Mouse (Mus musculus) macrophage (primary cell): Measurements from ENCODE around the gene Gm17657. TPM values are rescaled to one million over a fixed set of nuclear protein-coding genes. Genes with fewer than 3 reads are reported as not detected.
A peak's percentile ranks its signal among the peaks of the same experiment; 100 is the strongest.

ENCODE experiments used
- H3K27ac ChIP-seq: fragments of 350-480 bp; formaldehyde crosslinking; 2 replicates; pipeline ENCODE4 v1.9.0; 2021
- H3K36me3 ChIP-seq: fragments of 350-480 bp; formaldehyde crosslinking; 2 replicates; pipeline ENCODE4 v1.9.0; 2021; ENCODE audit errors: inconsistent target
- H3K4me3 ChIP-seq: fragments of 350-480 bp; formaldehyde crosslinking; 2 replicates; pipeline ENCODE4 v1.9.0; 2021; ENCODE audit errors: inconsistent target
- H3K79me2 ChIP-seq: fragments of 350-480 bp; formaldehyde crosslinking; 2 replicates; pipeline ENCODE4 v1.9.0; 2021; ENCODE audit errors: inconsistent target
- WGBS: methylation state at CpG from one replicate; pipeline ENCODE4 v1.1.7; 2026; ENCODE audit warnings: inconsistent platforms; ENCODE audit not compliant: missing documents; 5-methylcytosine and 5-hydroxymethylcytosine counted together
- polyA plus RNA-seq: library from polyadenylated mRNA; stranded (reverse); fragments of 250-400 nt; gene quantifications from 3 replicates; pipeline ENCODE4 v1.2.4, GENCODE M21; 2018; ENCODE audit warnings: inconsistent platforms

Gm17657 gene
- polyA plus RNA-seq, 1 experiment from 2014 or later, result not detected

DNA sequence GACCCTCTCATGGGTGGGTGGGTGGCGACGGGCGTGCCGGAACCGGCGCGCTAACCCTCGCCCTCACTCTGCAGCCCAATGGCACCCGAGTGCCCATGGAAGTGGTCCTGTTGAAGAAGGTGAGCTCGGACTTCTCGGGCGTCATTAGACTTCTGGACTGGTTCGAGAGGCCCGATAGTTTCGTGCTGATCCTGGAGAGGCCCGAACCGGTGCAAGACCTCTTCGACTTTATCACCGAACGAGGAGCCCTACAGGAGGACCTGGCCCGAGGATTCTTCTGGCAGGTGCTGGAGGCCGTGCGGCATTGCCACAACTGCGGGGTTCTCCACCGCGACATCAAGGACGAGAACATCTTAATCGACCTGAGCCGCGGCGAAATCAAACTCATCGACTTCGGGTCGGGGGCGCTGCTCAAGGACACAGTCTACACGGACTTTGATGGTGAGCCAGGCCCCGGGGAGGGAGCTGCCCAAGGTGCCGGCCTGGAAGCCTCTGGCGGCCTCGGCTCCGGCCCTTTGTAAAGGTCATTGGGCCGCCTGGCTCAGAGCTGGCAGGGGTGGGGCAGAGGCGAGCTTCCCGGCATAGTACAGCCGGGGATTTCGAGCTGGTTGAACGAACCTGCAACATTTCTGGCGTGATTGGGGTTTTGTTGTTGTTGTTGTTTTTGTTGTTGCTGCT is 57.7 kb downstream of the Gm17657 start:
- peak overlapping the region; percentile 78 for H3K4me3 ChIP-seq
- H3K79me2 ChIP-seq, result peaks cover 46% of the 10 kb centered on the region
- peak overlapping the region; percentile 86 for H3K27ac ChIP-seq
- H3K36me3 ChIP-seq, result peaks cover 13% of the 10 kb centered on the region; the same call in 1 of the 2 replicates
- 1% methylated on average over 48 of the region's 48 CpGs for WGBS

DNA sequence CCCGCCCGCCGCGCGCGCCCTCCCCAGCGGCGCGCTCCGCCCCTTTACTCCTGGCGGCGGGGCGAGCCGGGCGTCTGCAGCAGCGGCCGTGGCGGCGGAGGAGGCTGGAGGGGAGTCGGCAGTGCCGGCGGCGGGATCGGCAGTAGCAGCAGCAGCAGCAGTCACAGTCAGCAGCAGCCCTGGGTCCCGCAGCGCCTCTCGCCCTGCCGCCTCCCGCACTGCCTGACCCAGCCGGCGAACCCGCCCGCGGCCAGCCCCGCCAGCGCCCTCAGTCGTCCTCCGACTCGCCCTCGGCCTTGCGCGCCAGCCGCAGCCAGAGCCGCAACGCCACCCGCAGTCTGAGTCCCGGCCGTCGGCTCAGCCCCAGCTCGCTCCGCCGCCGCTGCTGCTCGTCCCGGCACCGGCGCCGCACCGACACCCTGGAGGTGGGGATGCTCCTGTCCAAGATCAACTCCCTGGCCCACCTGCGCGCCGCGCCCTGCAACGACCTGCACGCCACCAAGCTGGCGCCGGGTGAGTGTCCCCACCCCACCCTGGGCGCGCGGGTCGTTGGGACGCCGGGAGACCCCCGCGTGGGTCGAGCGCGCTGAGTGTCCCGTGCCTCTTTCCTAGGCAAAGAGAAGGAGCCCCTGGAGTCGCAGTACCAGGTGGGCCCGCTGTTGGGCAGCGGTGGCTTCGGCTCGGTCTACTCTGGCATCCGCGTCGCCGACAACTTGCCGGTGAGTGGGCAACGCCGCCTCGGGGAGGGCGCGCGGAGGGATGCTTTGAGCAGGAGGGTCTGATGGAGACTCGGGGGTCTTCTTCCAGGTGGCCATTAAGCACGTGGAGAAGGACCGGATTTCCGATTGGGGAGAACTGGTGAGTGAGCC is 58.5 kb downstream of the Gm17657 start, which contains the start of gene Pim1:
TSS of gene Pim1 (plus strand) at position 41 of the 869 bp plus-strand sequence.
- Histone ChIP-seq H3K36me3 (peaks cover 13% of the 10 kb centered on the region; the same call in 1 of the 2 replicates), H3K79me2 (peaks cover 46% of the 10 kb centered on the region), H3K4me3 (peak within 1 kb of the TSS; percentile 79), H3K27ac (peak within 1 kb of the TSS; percentile 97)
- under 1% methylated on average over 67 of the region's 99 CpGs for WGBS

DNA sequence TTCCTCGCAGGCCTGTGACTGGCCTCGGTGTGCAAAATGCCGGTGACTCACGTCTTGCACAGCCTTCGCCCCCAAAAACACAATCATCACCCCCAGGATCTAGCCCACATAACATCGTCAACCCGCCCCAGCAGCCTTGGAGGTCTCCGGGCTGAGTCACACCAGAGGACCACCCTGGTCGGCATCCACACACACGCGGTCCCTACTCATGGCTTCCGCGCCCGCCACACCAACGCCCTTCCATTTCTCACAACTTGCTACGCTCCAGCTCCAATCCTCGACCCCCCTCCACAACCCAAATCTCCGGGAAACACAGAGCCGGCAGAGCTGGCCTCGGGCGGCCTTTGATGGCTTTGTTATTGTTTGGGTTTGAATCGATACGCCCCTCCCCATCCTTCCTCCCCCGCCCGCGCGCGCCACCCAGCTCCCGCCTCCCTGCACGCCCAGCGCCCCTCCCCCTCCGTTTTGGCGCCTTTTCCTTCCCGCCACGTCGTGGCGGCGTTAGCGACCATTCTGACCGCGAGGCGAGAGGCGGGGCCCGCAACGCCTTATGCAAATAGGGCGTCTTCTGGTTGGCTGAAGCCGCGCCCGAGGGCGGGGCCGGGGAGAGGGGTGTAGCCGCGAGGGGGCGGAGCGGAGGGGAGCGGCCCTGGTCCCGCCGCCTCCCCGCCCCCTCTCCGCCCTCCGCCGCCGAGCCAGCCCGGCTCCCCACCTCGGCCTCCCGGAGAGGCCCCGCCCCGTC is 59.3 kb downstream of the Gm17657 start:
- Histone ChIP-seq H3K79me2 (peaks cover 46% of the 10 kb centered on the region), H3K27ac (peak overlapping the region; percentile 97), H3K36me3 (peaks cover 13% of the 10 kb centered on the region; the same call in 1 of the 2 replicates), H3K4me3 (peak overlapping the region; percentile 79)
- WGBS, result 1% methylated on average over 44 of the region's 68 CpGs

DNA sequence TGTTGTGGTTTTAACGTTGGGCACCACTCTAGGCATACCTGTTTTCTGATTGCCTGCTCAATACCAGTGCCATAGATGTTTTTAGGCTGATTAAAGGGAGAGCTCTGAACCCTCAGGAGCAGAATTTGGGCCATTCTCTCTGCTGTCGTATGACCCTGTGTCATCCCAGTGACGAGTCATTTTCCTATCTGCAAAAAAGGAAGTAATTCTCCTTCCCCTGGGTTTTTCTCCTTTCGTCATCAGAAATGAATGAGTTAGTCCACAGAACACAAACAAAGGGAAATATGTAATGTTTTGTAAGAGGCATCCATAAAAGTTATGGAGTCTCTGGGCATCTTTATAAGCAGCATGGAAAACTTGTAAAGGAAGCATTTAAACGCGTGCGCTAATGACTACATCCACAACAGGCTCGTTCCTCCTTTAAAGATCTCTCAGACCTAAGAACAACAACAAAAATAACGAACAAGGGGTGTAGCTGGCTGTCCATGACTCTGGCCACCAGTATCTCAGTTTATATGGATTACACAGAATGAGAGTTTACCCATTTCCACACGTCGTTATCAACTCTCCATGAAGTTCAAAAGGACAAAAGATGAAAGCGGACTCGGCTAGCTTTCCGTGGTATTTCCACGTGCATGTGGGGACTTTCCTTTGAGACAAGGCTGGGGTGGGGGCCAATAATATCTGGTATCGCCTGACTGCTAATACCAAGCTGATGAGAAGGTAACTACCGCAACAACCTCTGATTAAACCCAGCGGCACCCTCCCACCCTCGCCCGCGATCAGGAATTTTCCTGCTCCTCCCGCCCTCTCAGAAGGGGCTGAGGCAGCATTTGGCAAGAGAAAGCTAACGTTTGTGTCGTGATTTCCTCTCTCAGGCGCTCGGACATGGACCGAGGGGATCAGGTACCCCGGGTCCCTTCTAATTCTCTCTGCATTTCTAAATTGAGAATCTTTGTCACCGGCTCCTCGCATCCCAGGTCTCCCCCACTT is 60.2 kb downstream of the Gm17657 start:
- Histone ChIP-seq H3K36me3 (peaks cover 7% of the 10 kb centered on the region; the same call in 1 of the 2 replicates), H3K27ac (peak overlapping the region; percentile 97), H3K4me3 (peak overlapping the region; percentile 79), H3K79me2 (peaks cover 38% of the 10 kb centered on the region)
- WGBS, result under 1% methylated on average over 30 of the region's 30 CpGs

DNA sequence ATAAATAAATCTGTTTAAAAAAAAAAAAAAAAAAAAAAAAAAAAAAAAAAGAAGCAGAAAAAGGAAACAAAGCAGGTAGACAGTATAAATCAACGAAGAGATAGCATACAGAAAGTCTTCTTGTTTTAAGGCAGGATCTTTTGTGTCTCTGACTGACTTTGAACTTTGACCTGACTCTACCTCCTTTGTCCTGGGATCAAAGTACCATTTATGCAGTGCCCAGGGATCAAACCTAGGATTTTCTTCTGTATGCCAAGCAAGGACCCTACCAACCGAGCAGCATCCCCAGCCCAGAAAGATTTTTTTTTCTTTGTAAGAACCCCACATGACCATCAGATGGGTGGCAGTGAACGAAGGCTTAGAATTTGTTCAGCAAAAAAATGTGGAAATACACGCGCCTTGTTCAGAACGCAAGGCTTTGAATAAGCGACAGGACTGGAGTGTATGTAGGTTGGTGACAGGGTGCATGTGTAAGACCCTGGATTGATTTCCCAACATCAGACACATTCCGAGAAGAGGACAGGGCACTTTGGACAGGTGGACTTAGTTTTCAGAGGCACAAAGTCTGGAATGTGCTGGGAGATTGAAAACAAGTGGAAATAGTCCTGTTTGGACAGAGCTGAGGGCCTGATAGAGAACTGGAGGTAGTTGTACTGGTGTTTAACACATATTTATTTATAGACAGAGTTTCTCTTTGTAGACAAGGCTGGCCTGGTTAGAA is 61.0 kb downstream of the Gm17657 start:
- 85% methylated on average over 8 of the region's 8 CpGs for WGBS
- Histone ChIP-seq H3K36me3 (no peaks in the 10 kb centered on the region), H3K79me2 (peaks cover 30% of the 10 kb centered on the region), H3K4me3 (no peak overlapping the region), H3K27ac (peak overlapping the region; percentile 97)

DNA sequence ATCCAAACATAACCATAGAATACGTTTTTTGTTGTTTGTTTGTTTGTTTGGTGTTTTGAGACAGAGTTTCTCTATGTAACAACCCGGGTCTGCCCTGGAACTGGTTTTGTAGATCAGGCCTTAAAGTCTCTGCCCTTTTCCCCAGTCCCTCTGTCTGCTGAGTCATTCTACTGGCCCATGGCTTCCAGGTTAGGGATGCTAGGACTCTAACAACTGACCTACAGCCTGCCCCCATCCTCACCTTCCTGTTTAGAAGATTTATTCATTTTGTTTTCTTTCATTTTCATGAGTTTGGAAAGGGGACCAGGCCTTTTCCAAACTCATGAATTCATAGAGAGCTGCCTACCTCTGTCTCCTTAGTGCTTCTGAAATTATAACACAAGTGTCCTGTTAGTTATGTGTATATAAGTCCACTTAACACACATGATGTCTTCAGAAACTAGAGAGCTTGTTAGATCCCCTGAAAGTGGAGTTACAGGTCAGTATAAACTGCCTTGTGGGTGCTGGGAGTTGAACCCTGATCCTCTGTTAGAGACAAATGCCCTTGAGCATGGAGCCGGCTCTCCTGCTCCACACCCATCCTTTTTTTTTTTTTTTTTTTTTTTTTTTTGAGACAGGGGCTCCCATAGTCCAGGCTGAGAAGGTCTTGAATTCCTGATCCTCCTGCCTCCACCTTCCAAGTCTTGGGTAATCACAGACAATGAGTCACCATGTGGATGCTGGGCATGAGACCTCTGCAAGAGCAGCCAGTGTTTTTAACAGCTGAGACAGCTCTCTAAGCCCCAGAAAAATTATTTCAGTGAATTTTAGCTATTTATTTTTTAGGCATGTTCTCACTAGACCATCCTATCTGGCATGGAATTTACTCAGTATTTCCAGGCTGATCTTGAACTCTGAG is 63.9 kb downstream of the Gm17657 start:
- WGBS, result 85% methylated on average over 3 of the region's 3 CpGs

DNA sequence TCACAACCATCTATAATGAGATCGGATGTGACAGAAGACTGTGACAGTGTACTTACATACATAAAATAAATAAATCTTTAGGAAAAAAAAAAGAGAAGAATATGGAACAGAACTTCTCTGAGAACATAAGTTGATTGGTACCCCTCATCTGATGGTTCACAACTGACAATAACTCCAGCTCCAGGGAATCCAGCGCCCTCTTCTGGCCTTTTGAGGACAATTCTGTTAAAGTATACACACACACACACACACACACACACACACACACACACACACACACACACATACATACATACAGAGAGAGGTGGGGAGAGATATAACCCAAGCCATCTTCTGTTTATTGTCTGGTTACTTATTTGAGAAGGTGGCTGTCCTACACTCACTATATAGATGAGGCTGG is 65.0 kb downstream of the Gm17657 start:
- H3K79me2 ChIP-seq, result no peaks in the 10 kb centered on the region; the same call in 1 of the 2 replicates
- H3K27ac ChIP-seq, result no peak overlapping the region
- no peak overlapping the region for H3K4me3 ChIP-seq
- no peaks in the 10 kb centered on the region for H3K36me3 ChIP-seq
- WGBS, result 83% methylated on average over 2 of the region's 2 CpGs

More for the DNA sequence above, 63.9 kb downstream of the Gm17657 start:
- H3K27ac ChIP-seq, result peak overlapping the region; percentile 78
- H3K36me3 ChIP-seq, result no peaks in the 10 kb centered on the region
- H3K79me2 ChIP-seq, result peaks cover 6% of the 10 kb centered on the region; the same call in 1 of the 2 replicates
- no peak overlapping the region for H3K4me3 ChIP-seq

DNA sequence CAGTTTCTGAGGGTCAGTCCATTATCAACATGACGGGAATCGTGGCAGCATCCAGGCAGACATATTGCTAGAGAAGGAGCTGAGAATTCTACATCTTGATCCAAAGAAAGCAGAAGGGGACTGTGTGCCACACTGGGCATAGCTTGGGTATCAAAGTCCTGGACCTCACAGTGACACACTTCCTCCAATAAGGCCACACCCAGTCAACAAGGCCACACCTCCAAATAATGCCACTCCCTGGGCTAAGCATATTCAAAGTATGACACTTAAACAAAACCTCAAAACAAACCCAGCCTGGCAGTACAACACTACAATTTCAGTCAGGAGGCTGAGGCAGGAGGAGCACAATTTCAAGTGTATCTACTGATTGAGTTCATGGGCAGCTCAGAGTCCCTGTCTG is 66.2 kb downstream of the Gm17657 start:
- Histone ChIP-seq H3K27ac (no peak overlapping the region), H3K36me3 (no peaks in the 10 kb centered on the region), H3K4me3 (no peak overlapping the region), H3K79me2 (no peaks in the 10 kb centered on the region)
- WGBS, result 96% methylated on average over 2 of the region's 2 CpGs

DNA sequence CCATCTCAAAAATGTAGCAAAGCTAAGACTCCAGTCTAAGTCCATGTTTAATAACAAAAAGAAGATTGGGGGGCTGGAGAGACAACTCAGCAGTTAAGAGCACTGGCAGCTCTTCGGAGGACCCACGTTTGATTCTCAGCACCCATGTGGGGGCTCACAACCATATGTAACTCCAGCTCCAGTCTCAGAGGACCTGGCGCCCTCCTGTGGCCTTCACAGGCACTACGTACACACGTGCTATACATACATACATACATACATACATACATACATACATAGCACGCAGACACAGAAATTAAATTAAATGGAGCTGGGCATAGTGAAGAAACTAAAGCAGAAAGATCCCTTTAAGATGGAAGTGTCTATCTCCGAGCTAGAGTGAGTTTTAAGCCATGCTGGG is 66.8 kb downstream of the Gm17657 start:
- WGBS, result 97% methylated on average over 6 of the region's 7 CpGs
- no peaks in the 10 kb centered on the region for H3K36me3 ChIP-seq

DNA sequence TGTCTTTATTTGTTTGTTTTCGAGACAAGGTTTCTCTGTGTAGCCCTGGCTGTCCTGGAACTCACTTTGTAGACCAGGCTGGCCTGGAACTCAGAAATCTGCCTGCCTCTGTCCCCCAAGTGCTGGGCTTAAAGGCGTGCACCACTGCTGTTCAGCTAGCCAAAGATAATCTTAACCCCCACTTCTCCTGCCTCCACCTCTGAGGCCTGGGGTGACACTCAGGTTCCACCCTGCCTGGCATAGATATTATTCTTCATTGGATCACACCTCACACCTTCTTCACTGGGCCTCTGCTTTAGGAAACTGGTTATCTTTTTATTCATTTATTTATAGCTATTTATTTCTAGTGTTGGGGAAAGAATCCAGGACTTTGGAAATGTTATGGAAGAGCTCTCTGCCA is 69.2 kb downstream of the Gm17657 start:
- H3K79me2 ChIP-seq, result no peaks in the 10 kb centered on the region
- no peak overlapping the region for H3K4me3 ChIP-seq
- H3K36me3 ChIP-seq, result no peaks in the 10 kb centered on the region
- H3K27ac ChIP-seq, result no peak overlapping the region
- WGBS, result 94% methylated on average over 2 of the region's 2 CpGs

More for the DNA sequence above, 66.8 kb downstream of the Gm17657 start:
- H3K27ac ChIP-seq, result no peak overlapping the region
- no peaks in the 10 kb centered on the region for H3K79me2 ChIP-seq
- H3K4me3 ChIP-seq, result no peak overlapping the region

DNA sequence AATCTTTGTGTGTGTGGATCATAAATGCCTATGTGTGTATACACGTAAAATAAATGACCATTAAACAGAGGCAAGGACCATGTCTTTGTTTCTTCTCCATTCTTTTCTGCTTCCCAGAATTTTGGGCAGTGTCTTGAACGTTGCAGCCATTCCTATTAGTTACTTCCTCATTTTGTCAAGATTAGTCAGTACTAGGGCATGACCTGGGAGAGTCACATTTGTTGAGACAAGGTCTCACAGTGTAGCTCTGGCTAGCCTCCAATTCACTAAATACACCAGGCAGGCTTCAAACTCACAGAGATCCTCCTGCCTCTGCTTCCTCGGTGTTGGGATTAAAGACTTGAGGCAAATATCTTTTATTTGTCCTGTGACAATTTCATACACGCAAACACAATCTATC is 71.2 kb downstream of the Gm17657 start:
- 63% methylated on average over 4 of the region's 4 CpGs for WGBS
- peak overlapping the region; percentile 34 for H3K27ac ChIP-seq

DNA sequence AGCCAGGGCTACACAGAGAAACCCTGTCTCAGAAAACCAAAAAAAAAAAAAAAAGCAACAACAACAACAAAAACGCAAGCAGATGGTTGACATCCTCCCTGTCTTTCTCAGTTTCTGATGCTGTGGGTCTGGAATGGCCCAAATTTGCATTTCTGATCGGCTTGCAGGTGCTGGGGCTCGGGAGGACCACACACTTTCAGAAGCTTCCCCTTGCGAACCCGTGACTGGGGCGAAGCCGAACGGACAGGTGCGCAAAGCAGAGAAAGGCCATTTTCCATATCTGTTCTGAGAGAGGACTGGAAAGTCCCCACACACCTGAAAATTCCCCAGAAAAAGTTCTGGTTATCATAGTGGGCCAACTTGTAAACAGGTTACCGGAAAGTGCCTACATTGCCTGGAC is 72.1 kb downstream of the Gm17657 start:
- H3K27ac ChIP-seq, result no peak overlapping the region
- H3K36me3 ChIP-seq, result no peaks in the 10 kb centered on the region
- WGBS, result 96% methylated on average over 10 of the region's 10 CpGs
- no peaks in the 10 kb centered on the region for H3K79me2 ChIP-seq
- no peak overlapping the region for H3K4me3 ChIP-seq

More for the DNA sequence above, 71.2 kb downstream of the Gm17657 start:
- no peak overlapping the region for H3K4me3 ChIP-seq
- no peaks in the 10 kb centered on the region for H3K79me2 ChIP-seq
- no peaks in the 10 kb centered on the region for H3K36me3 ChIP-seq
